Mouse (Mus musculus) adrenal gland, postnatal 25 days (tissue): ENCODE data around the gene Map2k4. TPM values are rescaled to one million over a fixed set of nuclear protein-coding genes. Genes with fewer than 3 reads are reported as not detected.

Experiments used
- DNase-seq: peaks from one replicate; pipeline ENCODE4 v3.0.0; 2021; ENCODE audit warnings: mixed read lengths
- microRNA-seq, 2 experiments: library from miRNA; unstranded; fragments of <30 nt; microRNA quantifications; one replicate each; pipeline ENCODE4 v1.2.0; 2021
- total RNA-seq: library from RNA; stranded (reverse); gene quantifications from 2 replicates; pipeline ENCODE4 v1.2.3, GENCODE M21; 2021

Gene Map2k4
- total RNA-seq, 1 experiment from 2014 or later: 49.6 TPM

GRCm38 (mm10) chr11:65706784-65707183, 81.3 kb downstream of the Map2k4 start:
- DNase-seq: no peak

DNA sequence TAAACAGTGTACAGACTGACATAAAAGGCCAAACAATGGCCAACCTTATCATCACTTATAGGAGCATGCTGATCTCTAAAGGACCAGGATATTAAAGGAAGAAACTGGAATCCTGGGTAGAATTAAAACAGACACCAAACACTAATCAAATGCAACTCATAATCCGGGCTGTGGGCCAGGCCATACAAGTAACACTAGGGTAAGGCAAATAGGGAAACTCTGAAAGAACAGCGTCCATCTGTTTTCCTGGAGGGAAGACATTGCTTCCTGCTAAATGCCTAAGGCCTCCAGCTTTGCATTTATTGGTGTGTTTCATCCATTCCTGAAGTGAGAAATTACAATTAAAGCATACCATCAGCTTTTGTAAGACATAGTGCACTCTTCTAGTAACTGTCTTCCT, 81.9 kb downstream of the Map2k4 start:
- no peak for DNase-seq

- DNase-seq: no peak
These were observed 83.2 kb downstream of the Map2k4 start for GRCm38 (mm10) chr11:65704861-65705260.

DNA sequence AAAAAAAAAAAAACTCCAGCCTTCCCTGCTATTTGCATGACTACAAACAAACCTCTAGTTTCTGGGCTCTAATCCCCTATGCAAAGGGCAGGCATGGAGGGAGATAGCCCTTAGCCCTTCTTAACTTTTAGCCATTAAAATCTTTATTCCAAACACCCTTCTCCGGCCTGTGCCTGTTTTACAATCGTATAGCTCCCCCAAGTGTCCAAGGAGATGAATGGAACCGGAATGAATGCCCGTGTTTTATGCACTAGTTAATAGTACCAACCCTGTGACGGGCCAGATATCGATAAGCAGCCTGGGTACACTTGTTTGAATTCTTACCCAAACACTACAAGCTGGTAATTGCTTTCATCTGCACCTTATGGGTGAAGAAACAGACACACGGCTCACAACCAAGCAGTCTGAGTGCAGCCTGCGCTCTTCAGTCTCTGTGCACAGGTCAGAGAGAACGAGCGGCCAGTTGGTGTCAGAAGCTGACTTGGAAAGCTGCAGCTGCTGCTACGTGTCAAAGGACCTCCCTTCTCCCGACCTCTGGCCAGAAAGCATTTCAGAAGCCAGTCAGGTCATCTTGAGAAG, 109.2 kb downstream of the Map2k4 start:
- DNase-seq: no peak

DNA sequence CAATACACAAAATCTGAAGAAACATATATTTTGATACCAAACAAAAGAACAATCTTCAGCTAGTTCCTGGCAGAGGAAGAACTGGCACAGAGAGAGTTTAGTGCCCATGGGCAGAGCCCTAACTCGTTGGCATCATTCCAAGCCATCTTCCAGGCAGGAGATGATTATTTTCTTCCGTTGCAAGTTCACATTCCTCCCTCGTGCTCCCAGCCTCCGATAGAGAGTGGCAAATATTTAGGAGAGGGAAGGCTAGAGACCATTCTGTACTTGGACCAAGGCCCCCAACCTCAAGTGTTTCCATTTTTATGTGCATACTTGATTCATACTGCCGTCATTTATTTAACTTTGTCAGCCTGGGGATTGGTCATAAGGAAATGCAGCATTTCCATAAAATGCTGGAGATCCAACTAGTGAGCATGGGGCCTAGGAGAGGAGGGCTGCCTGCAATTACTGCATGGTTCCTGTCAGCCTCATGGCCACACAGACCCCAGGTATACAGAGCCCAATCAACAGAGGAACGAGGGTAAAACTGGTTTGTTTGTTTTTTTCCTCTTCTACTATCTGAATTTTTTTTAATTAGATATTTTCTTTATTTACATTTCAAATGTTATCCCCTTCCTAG, 120.6 kb downstream of the Map2k4 start:
- DNase-seq: no peak

GRCm38 (mm10) chr11:65664903-65665302, 123.2 kb downstream of the Map2k4 start:
- no peak for DNase-seq

DNA sequence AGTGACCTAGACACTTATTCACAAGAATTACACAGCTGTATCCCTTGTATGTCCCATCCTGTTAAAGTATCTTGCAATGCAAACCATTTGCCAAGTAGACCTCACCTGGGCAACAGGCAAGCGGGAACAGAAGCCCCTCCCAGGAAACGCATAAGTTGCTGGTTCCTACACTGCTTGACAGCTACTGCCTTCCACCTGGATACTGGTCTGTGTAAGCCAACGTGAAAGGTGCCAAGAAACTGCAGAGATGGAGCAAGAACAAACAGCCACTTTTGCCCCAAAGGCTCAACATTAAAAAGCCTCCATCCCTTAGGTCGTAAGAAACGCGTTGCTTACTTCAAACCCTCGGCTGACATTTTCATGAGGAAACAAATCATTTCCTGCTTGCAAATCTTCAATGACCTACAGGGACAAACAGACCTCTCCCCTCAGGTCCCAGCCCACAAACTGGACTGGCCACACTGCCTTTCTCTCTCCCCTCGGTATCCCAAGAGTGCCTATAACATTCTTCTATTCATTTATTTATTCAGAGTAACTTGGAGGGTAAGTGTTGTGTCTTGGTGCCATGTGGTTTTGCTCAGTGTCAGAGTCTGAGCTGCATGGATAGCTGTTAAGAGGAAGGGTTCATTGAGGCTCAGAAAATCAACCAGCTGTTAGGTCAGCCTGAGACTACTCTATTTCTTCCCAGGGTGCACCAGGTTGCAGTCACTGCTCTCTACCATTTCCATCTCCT, 126.1 kb downstream of the Map2k4 start:
- no peak for DNase-seq

GRCm38 (mm10) chr11:65653932-65654331, 134.2 kb downstream of the Map2k4 start:
- no peak for DNase-seq

DNA sequence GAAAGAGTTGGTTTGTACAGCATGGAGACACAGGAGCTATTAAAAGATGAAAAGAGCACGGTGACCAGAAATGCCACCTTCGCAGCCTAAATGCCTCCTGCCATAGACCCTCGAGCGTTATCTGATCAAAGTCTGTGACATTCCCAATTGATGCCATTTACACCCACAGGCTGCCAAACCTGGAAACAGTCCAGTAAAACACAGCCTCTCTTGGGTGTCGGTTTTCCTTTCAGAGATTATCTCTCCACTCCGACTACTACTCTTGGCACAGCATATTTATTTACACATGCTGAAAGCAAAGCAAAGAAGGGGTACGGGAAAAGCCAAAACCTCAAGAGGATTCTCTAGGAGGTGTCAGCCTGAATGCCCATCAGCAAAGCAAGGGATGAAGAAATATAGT, 136.7 kb downstream of the Map2k4 start:
- DNase-seq: no peak

- no peak for DNase-seq
These were observed 138.0 kb downstream of the Map2k4 start for GRCm38 (mm10) chr11:65649956-65650715.

- no peak for DNase-seq
These were observed 138.6 kb downstream of the Map2k4 start for GRCm38 (mm10) chr11:65649469-65649868.

DNA sequence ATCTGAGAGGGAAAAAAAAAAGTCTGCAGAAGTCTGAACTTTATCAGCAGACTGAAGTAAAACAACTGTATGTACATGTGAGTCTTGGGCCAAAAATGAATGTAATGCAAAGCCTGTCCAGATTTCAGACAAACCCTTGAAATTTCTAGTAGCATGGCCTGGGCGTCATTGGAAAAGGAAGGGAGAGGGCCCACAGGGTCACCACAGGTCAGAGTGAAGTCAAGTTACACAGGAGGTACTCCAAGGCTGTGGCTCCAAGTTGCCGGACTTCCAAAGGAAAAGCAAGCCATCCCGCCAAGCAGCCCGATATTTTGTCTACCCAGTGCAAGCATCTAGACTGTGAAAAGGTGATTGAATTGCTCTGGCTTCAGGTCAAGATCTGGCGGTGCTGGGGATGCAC, 141.8 kb downstream of the Map2k4 start:
- DNase-seq: no peak

DNA sequence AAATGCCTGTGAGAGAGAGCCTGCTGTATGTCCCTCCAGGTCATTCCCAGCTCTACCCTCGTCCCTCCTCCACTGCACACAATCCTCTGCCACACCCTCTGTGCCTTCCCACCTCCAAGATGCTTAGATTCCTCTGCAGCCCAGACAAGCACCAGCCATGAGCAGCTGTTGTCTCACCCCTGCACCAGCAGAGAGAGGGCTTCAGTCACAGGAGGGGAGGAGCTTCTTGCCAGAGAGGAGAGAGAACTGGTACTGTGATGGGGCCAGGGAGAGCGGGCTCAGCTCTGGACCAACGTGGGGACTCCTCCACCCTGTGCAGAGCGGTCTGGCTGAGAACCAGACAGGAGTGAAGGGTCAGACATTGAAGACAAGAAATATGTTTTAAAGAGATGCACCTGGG, 143.6 kb downstream of the Map2k4 start:
- DNase-seq: no peak

- DNase-seq: no peak
These were observed 147.8 kb downstream of the Map2k4 start for GRCm38 (mm10) chr11:65640261-65640660.

Small RNA genes within 50 kb of the gene (microRNA-seq; reads per million reads assigned to microRNA genes)
- gene Mir744: 7,207 to 9,919 reads per million in 2 experiments

Other genes with a start within 250 kb of the Map2k4 start
- gene Zkscan6, start 18.9 kb upstream of the Map2k4 start, total RNA-seq: 14.4 and 15.9 TPM in 2 replicates